Mouse (Mus musculus): ENCODE data around the gene Tlk2. TPM values are rescaled to one million over a fixed set of nuclear protein-coding genes. Genes with fewer than 3 reads are reported as not detected.
A peak's percentile ranks its signal among the peaks of the same experiment; 100 is the strongest.

The Tlk2 gene
- polyA plus RNA-seq, 1 experiment from 2014 or later = 18.3 TPM

DNA sequence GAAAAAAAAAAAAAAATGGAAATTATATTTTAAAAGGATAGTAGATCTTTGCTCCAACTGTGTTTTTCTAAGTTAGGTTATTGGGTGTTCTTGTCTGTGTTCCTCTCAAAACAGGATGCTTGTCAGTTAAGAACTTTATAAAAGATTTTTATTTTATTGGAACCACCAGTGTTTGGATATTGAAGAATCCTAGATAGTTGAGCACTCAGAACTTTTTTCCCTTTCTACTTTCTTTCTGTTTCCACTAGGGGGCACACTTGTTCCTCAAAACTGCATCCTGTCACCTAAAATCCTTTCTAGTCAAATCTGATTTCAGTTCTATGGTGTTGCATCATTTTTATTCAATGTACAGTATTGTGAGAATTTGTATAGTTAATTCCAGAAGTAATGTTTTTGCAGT is 62.4 kb downstream of the Tlk2 start:
- Histone ChIP-seq H3K4me3 (no peak overlapping the region), H3K36me3 (peaks cover 45% of the 10 kb centered on the region)
- no peak for DNase-seq (ENCODE audit: low spot score)

DNA sequence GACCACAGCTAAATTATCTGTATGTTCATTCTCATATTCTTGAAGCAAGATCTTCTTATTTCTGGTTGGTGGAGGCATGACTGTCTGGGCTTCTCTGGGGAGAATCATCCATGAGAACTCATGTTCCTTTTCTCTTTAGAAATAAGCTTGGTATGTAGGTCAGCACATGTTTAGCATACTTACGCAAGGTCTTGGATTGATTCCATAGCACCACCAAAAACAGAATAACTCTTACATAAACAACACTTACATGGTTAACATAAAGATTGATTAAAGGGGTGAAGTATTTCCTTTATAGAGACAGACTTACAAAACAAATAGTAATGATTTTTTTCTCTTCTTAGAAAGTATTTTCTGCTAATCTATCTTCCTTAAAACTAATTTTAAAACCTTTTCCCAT is 67.8 kb downstream of the Tlk2 start:
- H3K9me3 ChIP-seq = no peaks in the 10 kb centered on the region
- no peak overlapping the region for H3K27ac ChIP-seq
- H3K27me3 ChIP-seq (ENCODE audit: insufficient read depth, poor library complexity, severe bottlenecking) = no peaks in the 10 kb centered on the region
- WGBS = 98% methylated on average over 1 of the region's 1 CpGs
- DNase-seq (ENCODE audit: low spot score) = no peak
- peaks cover 82% of the 10 kb centered on the region for H3K36me3 ChIP-seq
- no peak overlapping the region for H3K4me3 ChIP-seq
- no peaks in the 10 kb centered on the region for H3K4me1 ChIP-seq

More for the DNA sequence above, 62.4 kb downstream of the Tlk2 start:
- no peaks in the 10 kb centered on the region for H3K9me3 ChIP-seq
- 0 out of 2 replicates have a peak, but pooled peaks cover 5% of the 10 kb centered on the region for H3K4me1 ChIP-seq
- no peak overlapping the region for H3K27ac ChIP-seq
- no peaks in the 10 kb centered on the region for H3K27me3 ChIP-seq (ENCODE audit: insufficient read depth, poor library complexity, severe bottlenecking)

DNA sequence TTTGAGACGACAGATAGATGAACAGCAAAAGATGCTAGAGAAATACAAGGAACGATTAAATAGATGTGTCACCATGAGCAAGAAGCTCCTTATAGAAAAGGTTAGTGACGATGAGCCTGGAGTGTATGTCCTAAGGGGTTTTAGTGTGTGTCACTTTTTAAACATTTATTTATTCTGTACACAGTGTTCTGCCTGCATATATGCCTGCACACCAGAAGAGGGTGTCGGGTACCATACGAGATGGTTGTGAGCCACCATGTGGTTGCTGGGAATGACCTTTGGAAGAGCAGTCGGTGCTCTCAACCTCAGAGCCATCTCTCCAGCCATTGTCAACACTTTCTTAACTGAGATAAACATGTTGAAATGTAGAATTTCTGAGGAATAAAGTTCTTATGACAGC is 68.2 kb downstream of the Tlk2 start:
- 93% methylated on average over 6 of the region's 6 CpGs for WGBS
- Histone ChIP-seq H3K27ac (no peak overlapping the region), H3K9me3 (no peaks in the 10 kb centered on the region), H3K36me3 (peaks cover 79% of the 10 kb centered on the region), H3K27me3 (ENCODE audit: insufficient read depth, poor library complexity, severe bottlenecking) (no peaks in the 10 kb centered on the region), H3K4me3 (no peak overlapping the region), H3K4me1 (no peaks in the 10 kb centered on the region)
- DNase-seq (ENCODE audit: low spot score) = no peak

DNA sequence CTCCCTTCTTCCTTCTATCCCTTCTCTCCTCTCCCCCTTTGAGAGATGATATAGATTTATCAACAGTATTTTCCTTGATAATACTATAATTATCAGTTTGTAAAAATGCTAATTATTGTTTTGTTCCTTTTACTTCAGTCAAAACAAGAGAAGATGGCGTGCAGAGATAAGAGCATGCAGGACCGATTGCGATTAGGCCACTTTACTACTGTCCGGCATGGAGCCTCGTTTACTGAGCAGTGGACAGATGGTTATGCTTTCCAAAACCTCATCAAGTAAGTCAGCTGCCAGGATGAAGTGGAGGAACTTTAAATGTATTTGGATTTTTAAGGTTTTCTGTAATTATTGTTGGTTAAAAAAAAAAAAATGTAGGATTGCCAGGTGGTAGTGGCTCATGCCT is 68.7 kb downstream of the Tlk2 start:
- Histone ChIP-seq H3K4me3 (no peak overlapping the region), H3K27ac (no peak overlapping the region), H3K4me1 (no peaks in the 10 kb centered on the region), H3K27me3 (ENCODE audit: insufficient read depth, poor library complexity, severe bottlenecking) (no peaks in the 10 kb centered on the region), H3K36me3 (peaks cover 76% of the 10 kb centered on the region), H3K9me3 (no peaks in the 10 kb centered on the region)
- DNase-seq (ENCODE audit: low spot score) = no peak
- 93% methylated on average over 5 of the region's 5 CpGs for WGBS

DNA sequence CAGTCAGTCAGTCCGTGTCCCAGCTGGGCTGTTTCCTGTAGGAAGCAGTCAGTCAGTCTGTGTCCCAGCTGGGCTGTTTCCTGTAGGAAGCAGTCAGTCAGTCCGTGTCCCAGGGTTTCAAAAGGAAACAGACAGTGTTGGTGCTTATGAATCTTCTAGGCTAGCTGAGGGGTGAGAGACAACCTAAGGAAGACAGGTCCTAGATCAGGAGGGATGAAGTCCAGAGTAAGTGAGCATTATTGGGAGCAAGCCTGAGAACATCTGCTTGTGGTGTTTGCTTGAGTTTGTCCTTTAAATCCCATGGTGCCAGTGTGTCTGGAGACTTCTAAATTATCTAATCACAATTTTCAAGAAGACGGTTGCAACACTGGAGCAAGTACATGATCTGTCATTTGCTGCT is 81.1 kb downstream of the Tlk2 start:
- peaks cover 75% of the 10 kb centered on the region for H3K36me3 ChIP-seq
- no peak overlapping the region for H3K4me3 ChIP-seq
- H3K27ac ChIP-seq = no peak overlapping the region
- H3K9me3 ChIP-seq = no peaks in the 10 kb centered on the region
- no peaks in the 10 kb centered on the region for H3K4me1 ChIP-seq
- no peak for DNase-seq (ENCODE audit: low spot score)
- H3K27me3 ChIP-seq (ENCODE audit: insufficient read depth, poor library complexity, severe bottlenecking) = no peaks in the 10 kb centered on the region
- 66% methylated on average over 3 of the region's 3 CpGs for WGBS

DNA sequence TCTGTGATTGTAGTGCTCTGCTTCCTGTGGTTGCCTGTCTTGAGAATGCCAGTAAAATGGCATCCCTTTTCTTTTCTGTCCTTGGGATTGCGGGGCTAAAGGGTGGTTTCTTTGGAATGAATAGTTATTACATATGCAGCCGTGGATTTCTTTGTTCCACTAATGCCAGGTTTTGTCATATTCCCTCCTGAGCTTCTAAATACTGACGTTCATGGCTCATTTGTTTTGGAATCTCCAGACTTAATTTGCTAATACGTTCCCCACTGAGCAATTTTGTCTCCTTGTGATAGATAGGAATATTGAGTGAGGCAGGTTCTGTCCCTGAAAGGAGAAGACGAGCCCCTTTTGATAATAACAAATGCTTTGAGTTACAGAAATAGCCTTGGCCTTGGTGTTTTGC is 82.5 kb downstream of the Tlk2 start:
- H3K36me3 ChIP-seq = peaks cover 69% of the 10 kb centered on the region
- H3K9me3 ChIP-seq = no peaks in the 10 kb centered on the region
- 89% methylated on average over 5 of the region's 5 CpGs for whole genome bisulfite sequencing
- H3K27me3 ChIP-seq (ENCODE audit: insufficient read depth, poor library complexity, severe bottlenecking) = no peaks in the 10 kb centered on the region
- H3K4me3 ChIP-seq = no peak overlapping the region
- no peaks in the 10 kb centered on the region for H3K4me1 ChIP-seq
- no peak for DNase-seq (ENCODE audit: low spot score)
- H3K27ac ChIP-seq = no peak overlapping the region

DNA sequence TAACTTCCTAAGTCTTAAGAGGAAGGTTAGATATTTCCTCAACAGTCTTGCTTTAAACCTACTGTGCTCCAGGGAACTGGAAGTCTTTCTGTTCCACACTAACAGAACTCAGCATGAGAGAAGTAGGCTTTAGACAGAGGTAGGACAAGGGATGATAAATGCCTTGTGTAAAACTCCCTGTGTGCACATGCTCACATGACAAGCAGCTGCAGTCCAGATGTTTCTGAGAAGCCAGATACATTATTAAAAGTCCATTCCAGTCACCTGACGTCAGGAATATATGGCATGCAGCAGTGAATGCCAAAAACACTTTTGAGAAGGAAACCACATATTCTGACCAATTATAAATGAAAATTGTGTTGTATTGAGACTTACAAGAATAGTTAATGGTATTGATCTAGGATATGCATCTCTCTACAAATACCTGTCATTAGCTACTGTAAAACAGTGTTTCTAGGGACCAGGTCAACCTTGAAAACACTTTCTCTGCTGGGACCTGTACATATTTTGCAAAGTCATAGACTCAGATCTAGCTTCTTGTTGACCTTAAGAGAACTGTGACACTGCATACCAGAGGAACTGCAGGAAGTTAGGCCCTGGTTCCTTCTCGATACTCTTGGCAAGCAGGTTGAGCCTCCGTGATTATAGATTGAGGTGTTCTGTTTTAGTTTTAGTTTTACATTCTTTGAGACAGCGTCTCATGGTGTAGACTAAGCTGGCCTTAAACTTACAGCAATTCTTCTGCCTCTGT is 83.2 kb downstream of the Tlk2 start:
- no peak for DNase-seq (ENCODE audit: low spot score)
- Histone ChIP-seq H3K4me3 (no peak overlapping the region), H3K27ac (no peak overlapping the region), H3K36me3 (peaks cover 67% of the 10 kb centered on the region), H3K9me3 (no peaks in the 10 kb centered on the region), H3K27me3 (ENCODE audit: insufficient read depth, poor library complexity, severe bottlenecking) (no peaks in the 10 kb centered on the region), H3K4me1 (no peaks in the 10 kb centered on the region)
- 85% methylated on average over 4 of the region's 4 CpGs for WGBS

DNA sequence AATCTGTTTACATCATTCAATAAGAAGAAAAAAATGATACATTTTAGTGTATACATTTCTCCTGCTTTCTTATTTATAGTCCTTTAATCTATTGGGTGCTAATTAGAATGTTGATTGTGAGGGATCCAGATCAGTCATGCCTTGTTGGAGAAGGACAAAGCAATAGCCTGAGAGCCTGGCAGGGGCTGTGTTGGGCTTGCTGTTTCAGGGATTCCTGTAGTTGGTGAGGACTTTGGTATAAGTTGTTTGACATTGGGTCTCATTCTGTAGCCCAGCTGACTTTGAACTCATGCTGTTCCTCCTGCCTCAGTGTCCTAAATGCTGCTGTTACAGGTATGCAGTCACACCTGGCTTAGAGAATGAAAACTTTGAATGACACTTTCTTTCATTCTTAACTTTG is 85.9 kb downstream of the Tlk2 start:
- Histone ChIP-seq H3K9me3 (no peaks in the 10 kb centered on the region), H3K27me3 (ENCODE audit: insufficient read depth, poor library complexity, severe bottlenecking) (no peaks in the 10 kb centered on the region), H3K36me3 (peaks cover 64% of the 10 kb centered on the region), H3K4me3 (no peak overlapping the region), H3K27ac (no peak overlapping the region), H3K4me1 (no peaks in the 10 kb centered on the region)
- DNase-seq (ENCODE audit: low spot score) = no peak

DNA sequence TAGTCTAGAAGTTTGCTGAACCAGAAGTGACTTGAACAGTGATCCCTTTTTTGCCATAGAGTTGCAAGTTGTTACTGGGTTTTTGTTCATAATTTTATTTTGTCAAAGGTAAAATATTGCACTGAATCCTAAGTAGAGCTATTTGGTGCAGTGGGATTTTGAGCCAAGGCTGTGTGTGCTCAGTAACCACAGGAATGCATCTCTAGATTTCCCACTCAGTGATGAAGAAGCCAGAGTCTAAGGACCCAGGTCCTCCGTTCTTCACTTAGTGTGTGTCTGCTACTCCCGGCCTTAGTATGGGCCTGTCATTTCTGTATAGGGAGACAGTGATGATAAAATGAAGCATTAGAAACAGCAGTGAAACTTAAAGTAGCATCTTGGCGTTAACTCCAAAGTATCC is 86.4 kb downstream of the Tlk2 start:
- 95% methylated on average over 3 of the region's 3 CpGs for WGBS
- no peaks in the 10 kb centered on the region for H3K4me1 ChIP-seq
- peaks cover 62% of the 10 kb centered on the region for H3K36me3 ChIP-seq
- H3K27ac ChIP-seq = no peak overlapping the region
- DNase-seq (ENCODE audit: low spot score) = no peak
- no peaks in the 10 kb centered on the region for H3K27me3 ChIP-seq (ENCODE audit: insufficient read depth, poor library complexity, severe bottlenecking)
- no peaks in the 10 kb centered on the region for H3K9me3 ChIP-seq
- no peak overlapping the region for H3K4me3 ChIP-seq

DNA sequence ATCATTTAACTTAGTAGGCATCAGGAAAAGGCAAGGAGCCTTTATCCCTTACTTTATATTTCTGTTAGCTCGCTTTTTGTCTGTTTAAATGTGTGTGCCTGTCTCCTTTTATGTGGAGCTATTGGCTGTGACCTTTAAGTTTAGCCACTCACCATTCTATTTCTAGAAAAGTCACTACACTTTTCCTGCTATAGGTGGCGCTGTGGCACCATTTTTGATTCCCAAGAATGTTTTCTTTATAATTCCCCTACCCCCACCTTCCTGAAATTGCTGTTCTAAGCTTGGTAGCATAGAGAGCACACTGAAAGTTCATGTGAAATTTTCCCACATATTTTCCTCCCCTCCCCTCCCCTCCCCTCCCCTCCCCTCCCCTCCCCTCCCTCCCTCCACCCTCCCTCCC is 91.5 kb downstream of the Tlk2 start:
- Histone ChIP-seq H3K27ac (no peak overlapping the region), H3K4me1 (no peaks in the 10 kb centered on the region), H3K4me3 (no peak overlapping the region), H3K36me3 (peaks cover 56% of the 10 kb centered on the region), H3K9me3 (no peaks in the 10 kb centered on the region), H3K27me3 (ENCODE audit: insufficient read depth, poor library complexity, severe bottlenecking) (no peaks in the 10 kb centered on the region)
- WGBS = 19% methylated on average over 2 of the region's 2 CpGs
- DNase-seq (ENCODE audit: low spot score) = no peak

DNA sequence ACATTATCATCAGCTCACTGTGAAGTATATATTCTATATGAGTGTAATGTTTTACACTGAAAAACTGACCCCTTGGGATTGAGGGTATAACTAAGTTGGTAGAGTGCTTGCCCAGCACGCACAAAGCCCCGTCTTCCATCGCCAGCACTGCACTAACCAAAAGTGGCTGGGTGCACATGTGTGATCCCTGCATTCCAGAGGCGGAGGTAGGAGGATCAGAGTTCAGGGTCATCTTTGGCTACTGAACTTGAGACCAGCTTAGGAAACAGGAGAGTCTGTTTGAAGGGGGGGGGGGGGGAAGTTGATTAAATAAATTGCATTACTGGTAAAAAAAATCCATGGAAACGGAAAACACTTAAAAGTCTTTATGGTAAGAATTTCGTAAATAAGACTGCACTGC is 101.8 kb downstream of the Tlk2 start:
- Histone ChIP-seq H3K27me3 (ENCODE audit: insufficient read depth, poor library complexity, severe bottlenecking) (no peaks in the 10 kb centered on the region), H3K27ac (no peak overlapping the region), H3K9me3 (no peaks in the 10 kb centered on the region), H3K4me3 (no peak overlapping the region), H3K4me1 (peaks cover 27% of the 10 kb centered on the region), H3K36me3 (peaks cover 70% of the 10 kb centered on the region)
- no peak for DNase-seq (ENCODE audit: low spot score)
- 90% methylated on average over 6 of the region's 6 CpGs for WGBS

DNA sequence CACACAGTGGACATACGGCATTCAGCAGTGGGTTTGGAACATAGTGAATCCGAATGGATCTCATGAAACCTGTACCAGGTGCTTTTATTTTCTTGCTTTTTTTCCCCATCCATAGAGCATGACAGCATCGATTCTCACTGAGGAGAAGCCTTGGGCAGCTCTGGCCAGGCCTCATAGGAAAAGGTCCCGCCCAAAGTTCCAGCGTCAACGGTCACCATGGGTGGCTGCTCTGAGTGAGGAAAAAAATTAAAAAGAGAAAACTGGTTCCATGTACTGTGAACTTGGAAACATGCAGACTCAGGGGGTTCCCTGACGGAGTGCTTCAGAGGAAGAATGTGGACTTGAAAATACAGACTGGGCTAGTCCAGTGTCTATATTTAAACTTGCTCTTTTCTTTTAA is 102.7 kb downstream of the Tlk2 start:
- H3K36me3 ChIP-seq = peaks cover 64% of the 10 kb centered on the region
- 88% methylated on average over 7 of the region's 7 CpGs for WGBS
- no peak overlapping the region for H3K4me3 ChIP-seq
- no peaks in the 10 kb centered on the region for H3K27me3 ChIP-seq (ENCODE audit: insufficient read depth, poor library complexity, severe bottlenecking)
- H3K4me1 ChIP-seq = peaks cover 35% of the 10 kb centered on the region
- DNase-seq (ENCODE audit: low spot score) = no peak
- no peak overlapping the region for H3K27ac ChIP-seq
- H3K9me3 ChIP-seq = no peaks in the 10 kb centered on the region

DNA sequence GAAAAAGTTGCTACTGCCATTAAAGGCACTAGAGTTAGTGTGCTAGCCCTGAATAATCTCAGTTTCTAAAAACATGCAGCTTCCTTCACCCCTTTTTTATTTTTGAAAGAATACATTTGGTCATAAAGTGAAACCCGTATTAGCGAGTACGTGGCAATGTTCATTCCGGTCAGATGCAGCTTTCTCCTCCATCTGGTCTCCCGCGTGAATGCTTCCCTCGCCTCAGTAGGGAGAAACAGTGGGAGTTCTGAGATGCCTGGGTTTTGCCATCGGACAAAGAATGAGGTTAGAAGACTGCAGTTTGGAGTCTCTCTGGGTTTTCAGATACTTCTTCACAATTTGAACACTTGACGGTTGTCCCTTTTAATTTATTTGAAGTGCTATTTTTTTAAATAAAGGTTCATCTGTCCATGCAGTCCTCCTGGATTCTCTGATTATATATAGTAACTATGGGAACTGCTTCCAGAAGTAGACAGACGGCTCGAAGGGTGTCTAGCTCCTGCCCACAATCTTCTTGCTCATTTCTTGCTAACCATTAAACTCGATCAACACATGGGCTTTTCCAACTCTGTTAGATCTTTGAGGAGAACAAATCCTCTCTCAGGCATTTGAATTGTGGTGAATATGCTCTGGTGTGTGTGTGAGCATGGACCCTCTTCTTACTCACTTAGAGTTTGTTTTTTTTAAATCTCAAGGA is 103.3 kb downstream of the Tlk2 start:
- no peaks in the 10 kb centered on the region for H3K9me3 ChIP-seq
- no peak for DNase-seq (ENCODE audit: low spot score)
- WGBS = 80% methylated on average over 12 of the region's 12 CpGs
- H3K27ac ChIP-seq = 0 out of 2 replicates have a peak overlapping the region, but pooled peaks have one; percentile 62
- peaks cover 60% of the 10 kb centered on the region for H3K36me3 ChIP-seq
- H3K27me3 ChIP-seq (ENCODE audit: insufficient read depth, poor library complexity, severe bottlenecking) = no peaks in the 10 kb centered on the region
- peaks cover 37% of the 10 kb centered on the region for H3K4me1 ChIP-seq
- H3K4me3 ChIP-seq = no peak overlapping the region
